Mouse (Mus musculus): ENCODE measurements at regions not wholly inside any gene's neighbourhood (a gene's known extent, or its start where the extent isn't known, plus 50 kb on each side); places are given as distances from the start of the nearest gene placed in this dataset.

DNA sequence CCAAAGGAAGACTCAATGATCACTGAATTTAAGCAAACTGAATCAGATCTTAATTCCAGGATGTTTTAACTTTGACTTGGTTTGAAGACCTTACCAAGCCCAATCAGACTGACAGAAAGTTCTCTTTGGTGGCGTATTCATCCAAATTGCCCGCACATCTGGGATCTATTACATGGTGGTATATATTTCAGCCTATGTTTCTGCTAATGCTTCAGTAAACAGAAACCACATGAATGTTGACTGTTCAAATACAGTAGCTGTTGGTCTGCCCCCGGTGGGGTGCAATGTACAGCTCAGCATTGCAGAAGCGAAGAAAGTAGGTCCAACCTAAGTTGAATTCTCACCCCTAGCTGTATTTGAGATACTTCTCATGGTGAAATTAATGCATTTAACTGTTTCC lies 346.5 kb downstream of the Nuak1 start:
- no peak for DNase-seq

DNA sequence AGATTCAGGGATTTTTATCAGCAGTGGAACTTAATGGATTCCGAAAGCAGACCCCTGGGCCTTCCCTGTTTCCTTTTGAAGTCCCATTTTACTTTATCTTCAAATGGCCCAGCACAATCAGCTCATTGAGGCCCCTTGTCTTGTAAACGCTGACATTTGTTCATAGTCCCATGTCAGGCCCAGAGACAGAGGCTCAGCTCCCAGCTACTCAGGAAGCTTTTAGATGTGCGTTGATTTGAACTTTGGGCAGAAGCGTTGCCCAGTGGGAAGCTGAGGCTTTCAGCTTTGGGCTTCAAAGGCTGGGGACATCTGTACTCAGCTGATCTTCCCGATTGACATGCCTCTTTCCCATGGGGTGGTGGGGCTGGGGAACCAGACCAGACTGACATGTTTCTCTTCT lies 343.2 kb downstream of the Nuak1 start:
- DNase-seq: no peak

DNA sequence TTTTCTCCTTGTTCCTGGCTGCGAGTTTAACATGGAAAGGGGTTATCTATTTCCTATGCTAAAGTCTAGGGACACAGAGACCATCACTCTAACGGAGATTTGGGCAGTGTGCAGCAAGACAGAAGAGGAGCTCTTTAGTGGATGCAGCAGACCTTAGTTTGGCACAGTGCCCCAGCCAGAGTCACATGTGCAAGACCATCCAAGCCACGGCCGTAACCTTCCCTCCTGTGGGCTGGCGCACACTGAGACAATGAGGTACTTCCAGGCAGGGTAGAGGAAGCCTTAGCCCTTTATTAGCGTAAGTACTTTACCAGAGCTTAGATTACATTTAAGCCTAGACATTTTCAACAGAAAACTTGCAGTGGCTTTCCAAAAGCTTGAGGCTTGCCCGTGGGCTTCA lies 336.4 kb downstream of the Nuak1 start:
- DNase-seq: no peak

DNA sequence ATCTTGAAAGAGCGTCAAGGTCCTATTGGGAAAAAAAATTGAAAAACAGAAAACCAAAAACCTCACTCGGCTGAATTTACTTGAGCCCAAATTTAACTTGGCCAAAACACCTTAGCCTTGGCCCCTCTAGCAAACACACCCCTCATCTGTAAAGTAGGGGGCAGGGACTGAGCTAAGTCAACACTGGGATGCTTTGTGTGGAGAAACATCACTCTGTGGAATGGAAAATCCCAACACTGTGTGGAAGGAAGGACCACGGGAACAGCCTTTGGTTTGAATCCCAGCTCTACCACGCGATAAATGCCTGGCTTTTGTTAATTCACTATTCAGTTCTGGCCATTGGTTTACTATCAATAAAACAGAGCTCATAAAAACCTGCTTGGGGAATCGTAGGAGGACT lies 335.8 kb downstream of the Nuak1 start:
- DNase-seq: no peak

DNA sequence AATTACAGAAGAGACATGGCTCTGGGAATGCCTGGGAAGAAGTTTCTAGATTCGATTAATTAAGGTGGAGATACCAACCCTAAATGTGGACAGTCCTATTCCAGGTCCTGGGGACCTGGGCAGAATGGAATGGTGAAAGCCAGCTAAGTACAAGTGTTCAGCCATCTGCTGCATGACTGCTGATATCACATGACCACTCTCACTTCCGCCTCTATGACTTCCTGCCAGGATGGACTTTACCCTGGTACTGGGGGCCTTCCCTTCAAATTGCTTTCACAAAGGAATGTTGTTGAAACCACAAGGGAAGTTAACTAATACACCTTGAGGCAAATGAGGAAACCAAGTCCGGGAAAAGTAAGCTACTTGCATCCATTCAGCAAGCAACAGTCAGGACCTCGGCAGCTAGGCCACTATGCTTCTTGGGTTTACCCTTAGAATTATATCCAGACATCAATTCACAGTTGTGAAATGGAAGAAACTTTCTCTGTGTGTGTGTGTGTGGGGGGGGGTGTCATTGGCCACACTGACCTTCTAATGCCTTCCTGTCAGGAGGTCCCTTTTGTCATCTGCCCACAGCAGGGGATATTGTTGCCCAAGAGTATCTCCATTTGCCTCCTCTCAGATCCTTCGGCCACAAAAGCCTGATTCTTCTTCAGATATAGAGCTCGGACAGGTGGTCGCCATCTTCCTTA lies 330.6 kb downstream of the Nuak1 start:
- DNase-seq: no peak

DNA sequence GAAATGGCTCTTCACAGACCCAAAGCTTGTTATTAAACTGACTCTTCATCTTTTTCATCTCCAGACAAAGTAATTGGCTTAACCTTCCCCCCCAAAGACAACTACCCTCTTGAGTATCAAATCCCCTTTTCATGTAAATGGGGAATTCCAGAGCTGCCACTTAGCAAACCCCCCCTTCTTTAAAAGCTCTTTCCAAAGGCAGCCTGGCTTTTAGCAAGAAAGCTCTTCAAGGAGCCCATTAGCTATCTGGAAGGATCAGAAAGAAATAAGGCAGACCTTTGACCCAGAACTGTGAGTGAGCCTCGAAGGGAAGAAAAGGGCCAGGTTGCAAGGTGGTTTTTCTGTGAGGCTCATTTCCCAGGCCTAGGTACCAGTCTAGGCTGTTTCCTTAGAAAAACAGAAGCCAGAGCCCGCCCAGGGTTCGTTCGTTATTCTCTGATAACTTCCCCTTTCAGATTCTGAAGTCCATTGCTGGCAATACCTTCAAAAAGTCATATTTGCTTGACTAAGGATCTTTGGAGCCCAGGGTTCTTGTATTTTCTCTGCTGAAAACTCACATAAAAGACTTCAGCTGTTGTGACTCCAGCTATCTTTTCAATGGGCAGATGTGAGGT lies 329.9 kb downstream of the Nuak1 start:
- no peak for DNase-seq

DNA sequence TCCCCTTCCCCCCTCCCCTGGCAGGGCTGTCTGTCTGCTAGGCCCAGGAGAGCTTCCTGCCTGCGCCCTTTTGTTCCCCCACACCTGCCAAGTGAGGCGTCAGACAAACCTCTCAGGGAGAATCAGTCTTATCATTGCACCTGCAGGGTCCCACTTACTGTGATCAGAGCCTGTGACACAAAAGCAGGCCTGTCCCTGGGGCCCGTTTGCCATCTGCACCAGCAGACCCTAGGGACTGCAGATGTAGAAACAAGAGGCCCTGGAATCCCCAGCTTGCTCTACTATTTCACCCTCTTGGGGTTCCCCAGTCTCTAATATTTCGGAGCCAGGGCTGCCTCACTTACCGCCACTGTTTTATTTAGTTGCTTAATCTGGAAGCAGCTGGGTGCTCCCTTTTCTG lies 328.9 kb downstream of the Nuak1 start:
- no peak for DNase-seq

DNA sequence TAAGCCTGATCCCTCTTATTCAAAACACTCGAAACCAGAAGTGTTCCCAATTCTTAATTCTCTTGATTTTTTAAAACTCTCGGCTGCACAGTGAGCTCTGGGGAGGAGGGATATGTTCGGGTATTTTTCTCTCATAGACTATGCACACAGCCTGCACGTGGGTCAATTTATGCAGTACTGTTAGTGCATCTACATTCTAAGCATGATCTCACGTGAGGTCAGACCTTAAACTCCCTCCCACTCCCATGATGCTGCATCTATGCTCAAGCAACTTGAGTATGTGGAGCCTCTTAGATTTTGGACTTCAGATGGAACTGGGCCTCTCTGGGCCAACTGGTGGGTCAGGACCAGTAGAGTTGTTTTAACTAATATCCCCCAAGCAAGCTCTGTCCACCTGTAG lies 328.5 kb downstream of the Nuak1 start:
- no peak for DNase-seq

DNA sequence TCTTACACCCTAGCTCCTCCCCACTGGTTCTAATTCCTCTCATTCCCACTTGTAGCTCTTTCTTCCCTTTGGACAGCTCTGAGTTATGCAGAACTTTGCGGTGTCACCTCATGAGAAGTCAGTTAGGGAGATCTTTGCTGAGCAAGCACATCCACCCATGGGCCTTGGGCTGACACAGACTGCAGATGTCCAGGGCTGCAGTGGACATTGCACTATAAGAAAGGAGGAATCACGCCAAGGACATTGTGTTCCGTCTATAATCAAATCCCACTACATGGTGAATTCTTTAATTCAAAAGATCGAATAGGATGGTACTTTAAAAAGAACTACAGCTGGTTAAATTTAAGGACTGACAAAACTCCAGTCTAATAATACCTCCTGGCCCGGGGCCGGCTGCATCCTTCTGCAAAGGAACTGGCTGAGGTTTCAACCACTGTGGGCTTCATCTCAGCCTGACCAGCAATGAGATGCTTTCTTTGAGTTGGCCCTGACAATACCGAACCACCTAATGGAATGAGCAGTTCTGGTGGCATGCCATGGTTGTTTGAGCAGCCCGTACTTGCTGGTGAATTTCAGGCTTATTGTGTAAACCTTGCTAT lies 320.3 kb downstream of the Nuak1 start:
- no peak for DNase-seq

DNA sequence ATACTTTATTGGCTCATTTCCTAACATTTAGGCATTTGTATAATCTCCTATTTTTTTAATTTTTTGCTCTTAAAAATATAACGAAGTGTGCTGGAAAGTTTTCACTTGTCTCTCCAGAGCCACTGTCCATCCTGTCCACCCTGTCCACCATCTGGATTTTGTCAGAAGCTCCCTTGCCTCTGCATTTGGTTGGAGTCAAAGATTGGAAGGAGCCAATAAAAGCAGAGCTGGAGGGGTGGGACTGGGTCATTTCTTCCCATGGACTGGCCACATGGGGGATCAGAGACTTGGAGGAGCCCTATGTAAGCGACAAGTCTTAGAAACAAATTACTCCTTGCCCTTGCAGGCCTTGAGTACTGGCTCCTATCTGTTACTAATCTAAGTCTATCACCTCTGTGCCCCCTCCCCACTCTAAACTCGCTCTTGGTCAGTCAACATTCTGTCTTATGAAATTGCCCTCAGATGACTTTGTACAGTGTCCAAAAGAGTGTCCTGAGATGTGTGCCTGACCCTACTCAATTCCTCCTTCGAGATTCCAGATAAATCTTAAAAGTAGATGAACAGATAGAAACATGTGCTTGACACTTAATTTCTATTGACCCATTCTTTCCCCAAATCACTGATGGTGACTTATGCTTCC lies 303.3 kb downstream of the Nuak1 start:
- DNase-seq: peak; percentile 41

DNA sequence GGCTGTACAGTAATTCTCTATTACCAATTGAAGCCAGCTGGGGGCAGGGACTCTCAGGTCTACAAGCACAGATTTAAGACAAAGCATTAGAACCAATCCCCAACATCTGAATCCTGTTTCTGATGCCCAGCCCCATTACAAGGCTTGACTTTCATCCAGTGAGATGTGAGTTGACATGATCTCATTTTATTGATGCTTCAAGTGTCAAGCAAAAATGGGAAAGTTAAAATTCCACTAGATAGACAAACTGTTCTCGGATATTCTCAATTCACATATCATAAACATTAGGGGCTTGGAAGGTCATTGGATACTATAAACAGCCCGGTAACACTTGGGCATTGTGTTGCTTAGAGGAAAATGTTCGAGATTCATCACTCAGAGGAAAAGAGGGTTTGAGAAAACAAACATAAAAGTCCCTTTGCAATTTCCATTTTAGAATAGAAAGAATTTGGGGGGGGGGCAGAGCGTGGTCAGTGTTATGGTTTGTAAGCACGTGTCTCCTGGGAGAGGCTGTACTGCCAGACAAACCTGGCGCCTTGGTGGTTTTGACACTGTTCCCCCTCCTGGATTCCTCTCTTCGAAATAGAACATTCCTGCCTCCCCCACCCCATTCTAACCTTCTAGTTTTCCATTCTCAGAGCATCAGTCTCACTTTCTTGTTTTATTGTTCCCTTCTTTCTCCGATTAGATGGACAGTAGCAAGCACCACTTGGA lies 297.5 kb downstream of the Nuak1 start:
- DNase-seq: no peak

DNA sequence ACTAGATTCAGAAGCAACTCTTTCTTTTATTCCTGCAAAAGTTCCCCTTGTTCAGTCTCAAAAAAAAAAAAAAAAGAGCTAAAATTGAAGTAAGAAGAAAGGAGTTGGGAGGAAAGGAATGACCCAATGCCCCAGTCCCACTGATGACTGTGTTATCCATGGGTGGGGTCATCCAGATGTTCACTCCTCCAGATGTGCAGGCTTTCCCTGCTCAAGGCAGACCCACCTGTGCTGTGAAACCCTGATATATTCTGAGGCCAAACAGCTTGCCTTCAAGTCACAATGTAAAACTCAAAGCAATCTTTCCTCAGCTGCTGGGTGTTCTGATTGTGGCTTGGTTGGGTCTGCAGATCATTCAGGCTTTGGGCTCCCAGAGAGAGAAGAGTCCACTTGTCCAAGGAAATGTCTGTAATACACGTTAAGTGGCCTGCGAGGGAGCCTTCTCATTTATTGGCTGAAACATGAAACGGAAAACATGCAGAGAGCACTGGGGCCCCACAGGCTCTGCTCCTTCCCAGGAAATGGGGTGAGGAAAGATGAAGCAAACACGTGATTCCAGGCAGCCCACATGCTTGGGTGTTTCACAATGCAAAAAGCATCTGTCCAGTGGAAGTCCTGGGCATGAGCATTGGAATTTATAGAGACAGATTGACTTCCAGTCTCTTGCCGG lies 296.6 kb downstream of the Nuak1 start:
- peak; percentile 31 for DNase-seq

DNA sequence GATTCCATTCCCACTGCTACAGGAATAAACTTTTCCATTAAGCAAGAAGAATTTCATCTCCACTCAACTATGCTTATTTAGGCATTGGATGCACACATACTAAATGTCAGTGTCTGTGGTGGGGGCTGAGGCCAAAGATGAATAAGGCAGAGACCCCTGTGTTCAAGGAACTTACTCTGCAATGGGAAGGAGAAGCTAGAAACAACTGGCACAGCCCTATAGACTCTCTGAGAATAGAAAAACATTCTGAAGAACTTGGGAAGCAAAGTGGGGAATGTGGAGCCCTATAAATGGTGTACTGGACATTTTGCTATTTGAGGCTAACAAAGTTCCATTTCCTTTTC lies 296.1 kb downstream of the Nuak1 start:
- DNase-seq: no peak

DNA sequence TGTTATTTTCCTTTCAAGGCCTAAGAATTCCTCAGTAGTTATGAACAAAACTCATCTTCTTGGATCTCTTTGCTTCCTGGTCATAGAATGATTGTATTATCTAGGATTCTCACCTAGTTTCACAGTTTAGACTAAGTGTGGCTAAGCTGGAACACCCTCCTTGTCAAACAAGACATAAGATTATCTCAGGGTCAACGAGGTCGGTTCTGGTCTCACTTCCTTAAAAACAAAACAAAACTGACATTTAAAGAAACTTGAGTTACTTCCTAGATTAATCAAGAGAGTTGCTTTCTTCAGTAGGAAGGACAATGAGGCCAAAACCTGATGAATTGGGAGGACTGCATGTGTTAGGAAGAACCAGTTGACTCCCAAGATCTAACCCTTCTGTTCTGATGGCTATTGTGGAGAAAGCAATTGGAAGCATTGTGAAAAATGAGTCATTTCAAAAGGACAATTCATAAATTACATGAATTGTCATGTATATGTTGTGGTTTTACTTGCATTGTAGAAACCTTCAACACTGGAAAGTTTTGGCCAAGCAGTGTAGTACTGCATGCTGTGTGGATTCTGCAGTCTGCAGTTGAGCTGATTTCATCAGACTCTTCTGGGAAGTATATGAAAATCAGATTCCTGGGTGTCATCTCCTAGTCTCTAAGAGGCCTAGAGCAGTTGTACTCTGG lies 293.0 kb downstream of the Nuak1 start:
- no peak for DNase-seq

DNA sequence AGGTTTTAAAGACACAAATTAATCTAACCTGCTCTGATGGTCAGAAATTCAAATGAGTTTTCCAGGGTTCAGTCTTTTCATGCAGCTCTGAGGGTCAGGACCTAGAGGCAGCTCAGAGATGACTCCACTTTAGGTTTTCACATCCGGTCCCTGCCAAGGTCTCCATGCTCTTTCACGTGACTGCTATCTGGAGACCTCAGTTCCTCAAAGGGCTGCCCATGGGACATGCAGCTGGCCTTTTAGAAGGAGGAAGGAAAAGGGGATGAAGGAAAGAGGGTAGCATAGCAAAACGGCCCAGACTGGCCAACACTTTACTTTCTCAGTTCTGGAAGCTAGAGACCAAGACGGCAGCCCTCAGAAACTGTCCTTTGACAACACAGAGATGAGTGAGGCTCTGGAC lies 276.6 kb downstream of the Nuak1 start:
- no peak for DNase-seq

DNA sequence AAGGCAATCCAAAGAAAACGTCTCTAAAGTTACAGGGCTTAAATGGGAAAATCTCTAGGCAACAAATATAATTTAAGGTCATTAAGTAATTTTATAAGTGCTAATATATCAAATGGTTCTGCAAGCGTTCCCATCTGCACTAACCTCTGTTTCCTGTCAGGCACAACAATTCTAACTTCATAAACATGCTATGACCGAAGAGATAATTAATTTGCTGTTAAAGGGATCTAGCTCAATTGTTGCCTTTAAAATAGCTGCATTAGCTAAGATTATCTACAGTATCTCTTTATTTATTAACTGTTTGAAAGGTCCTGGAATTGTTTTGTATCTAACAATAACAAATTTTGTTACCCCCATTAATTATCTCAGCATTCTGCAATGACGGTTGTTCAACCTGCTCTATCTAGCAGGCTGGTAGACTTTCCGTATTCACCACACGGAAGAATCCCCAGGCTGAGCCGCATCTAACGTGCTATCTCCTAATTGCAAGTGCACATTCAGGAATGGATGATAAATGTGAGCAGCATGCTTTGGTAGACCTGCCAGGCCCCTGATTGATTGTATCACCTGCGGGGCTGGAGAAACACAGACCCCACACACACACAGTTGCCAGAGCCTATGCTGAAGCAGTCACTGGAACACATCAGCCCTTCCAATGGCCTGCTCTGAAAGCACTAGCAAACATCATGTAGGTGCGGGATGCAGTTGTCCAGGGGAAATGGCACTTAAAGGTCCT lies 274.4 kb downstream of the Nuak1 start:
- no peak for DNase-seq

DNA sequence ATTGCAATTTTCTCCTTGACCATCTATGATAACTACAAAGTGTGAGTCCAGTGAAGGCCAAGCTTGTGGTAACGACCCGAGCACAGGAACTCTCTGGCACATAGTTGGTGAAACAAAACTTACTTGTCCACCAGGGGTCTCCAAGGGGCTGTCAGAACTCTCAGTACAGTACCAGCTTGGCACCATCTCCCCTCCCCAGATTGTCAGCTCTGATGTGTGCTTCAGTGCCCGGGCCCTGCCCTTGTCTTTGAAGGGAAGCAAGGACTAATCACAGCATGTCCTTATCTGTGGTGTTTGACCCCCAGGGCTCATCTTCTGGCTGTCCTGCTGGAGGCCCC lies 273.9 kb downstream of the Nuak1 start:
- peak; percentile 48 for DNase-seq

DNA sequence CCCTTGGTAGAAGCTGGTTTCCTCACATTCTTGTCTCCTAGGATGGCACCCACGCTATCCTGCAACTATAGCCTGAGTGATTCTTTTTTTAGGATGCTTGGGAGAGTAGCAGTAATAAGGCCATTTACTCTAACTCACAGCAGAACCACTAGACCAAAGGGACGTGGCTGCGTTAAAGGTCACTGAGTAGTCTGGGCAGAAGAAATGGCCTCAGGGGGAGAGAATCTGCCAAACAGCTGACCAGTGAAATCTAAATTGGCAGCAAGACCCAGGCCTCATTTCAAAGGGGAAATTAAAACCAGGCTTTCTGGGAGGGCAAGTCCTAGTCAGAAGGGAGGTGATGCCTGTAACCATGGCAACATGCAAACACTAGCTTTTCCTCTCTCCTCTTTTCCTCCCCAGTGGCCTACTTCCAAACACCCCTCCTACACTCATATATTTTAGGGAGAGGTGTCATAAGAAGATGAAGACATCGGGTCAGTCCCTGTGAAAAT lies 267.5 kb downstream of the Nuak1 start:
- no peak for DNase-seq

DNA sequence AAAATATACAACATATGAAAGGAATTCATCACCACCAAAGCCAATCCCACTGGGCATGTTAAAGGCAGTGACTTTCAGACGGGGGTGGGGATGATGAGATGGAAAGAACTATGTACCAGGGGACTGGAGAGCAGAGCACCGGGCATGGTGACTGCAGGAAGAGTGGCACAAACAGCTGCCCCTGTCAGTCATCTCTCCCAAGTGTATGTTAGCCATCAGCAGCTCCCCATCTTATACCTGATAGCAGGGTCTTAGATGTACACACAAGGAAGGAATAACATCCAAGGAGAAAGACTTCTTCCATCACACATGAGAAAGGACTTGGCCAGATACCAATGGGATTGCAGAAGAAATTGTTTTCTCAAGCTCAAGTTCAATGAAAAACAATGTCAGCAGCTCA lies 257.2 kb downstream of the Nuak1 start:
- no peak for DNase-seq

DNA sequence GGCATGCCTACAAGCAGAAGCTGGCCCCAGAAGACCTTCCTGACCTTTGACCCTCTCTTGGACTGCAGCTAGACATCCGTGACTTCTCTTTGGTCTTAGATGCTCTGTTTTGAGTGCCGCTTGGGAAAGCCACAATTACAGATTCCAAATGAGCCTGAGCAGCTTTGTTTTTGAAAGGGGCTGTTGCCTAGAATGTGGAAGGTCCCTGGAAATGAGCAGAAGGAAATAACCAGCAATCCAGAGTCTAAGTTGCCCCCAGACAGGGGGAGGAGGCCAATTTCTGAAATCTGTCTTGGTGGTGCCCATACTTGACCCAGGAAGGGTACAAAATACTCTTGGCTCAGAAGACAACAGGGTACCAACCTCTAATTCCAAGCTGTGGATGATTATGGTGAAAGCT lies 253.9 kb downstream of the Nuak1 start:
- DNase-seq: no peak

DNA sequence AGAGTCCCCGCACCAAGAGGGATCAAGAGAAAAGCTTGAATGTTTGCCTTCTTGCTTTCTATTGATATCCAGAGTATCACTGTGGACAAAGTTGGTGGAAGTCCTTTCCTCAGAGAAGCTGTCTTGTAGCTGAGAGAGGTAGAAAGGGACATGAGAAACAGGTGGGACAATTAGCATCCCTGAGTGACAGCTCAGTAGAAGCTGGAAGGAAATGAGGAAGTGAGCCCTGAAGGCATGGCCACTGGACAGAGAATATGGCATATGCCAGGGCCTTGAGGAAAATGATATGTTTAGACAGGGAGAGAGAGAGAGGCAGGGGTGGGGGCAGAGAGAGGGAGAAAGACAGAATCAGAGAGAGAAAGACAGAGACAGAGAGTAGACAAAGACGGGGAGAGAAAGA lies 241.4 kb downstream of the Nuak1 start:
- DNase-seq: no peak

DNA sequence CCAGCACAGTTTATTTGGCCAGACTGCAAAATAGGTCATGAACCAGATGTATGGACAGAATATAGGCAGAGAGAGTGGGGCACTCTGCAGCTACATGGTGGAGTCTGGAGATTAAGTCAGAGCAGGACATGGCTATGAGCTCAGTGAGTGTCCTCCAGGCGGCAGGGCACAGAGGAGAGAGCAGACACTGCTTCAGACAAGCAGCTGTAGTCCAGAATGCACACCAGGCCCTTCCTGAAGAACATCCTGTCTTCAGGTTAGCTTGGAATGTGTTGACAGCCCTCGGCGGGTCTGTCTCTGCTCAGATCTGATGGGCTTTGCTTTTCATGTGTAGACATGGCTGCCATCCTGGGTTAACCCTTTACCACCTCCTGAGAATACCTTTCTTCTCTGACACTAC lies 238.6 kb downstream of the Nuak1 start:
- no peak for DNase-seq
